Mouse (Mus musculus) heart, embryonic 16.5 days (tissue): ENCODE data around the gene Hist1h1d. TPM values are rescaled to one million over a fixed set of nuclear protein-coding genes. Genes with fewer than 3 reads are reported as not detected.
A peak's percentile ranks its signal among the peaks of the same experiment; 100 is the strongest.
"Not testable (repeated sequence)": the region's sequence is repeated elsewhere in the genome, so short reads cannot be mapped to it uniquely, and the experiment has no call there.

Experiments
- ATAC-seq: fragments of 200-750 bp; cut with Nextera tagmentation; replicated peaks from 2 replicates; pipeline ENCODE4 v1.8.0; 2017; ENCODE audit warnings: moderate number of reproducible peaks; ENCODE audit not compliant: insufficient read depth, low FRiP score; ENCODE audit errors: extremely low read depth
- H3K27ac ChIP-seq: fragments of 300-500 bp; sonication (generic); 2 replicates; pipeline ENCODE4 v1.5.1; 2014; ENCODE audit warnings: mild to moderate bottlenecking, low read length, control low read depth, moderate library complexity
- H3K27me3 ChIP-seq: fragments of 300-500 bp; sonication (generic); 2 replicates; pipeline ENCODE4 v1.6.1; 2014; ENCODE audit warnings: low read length, mixed read lengths; ENCODE audit not compliant: control insufficient read depth, insufficient read depth
- H3K36me3 ChIP-seq: fragments of 300-500 bp; sonication (generic); 2 replicates; pipeline ENCODE4 v1.6.1; 2014; ENCODE audit not compliant: control insufficient read depth, insufficient read depth
- H3K4me1 ChIP-seq: fragments of 300-500 bp; sonication (generic); 2 replicates; pipeline ENCODE4 v1.6.1; 2014; ENCODE audit warnings: low read length, mixed read lengths; ENCODE audit not compliant: control insufficient read depth, insufficient read depth
- H3K4me2 ChIP-seq: fragments of 300-500 bp; sonication (generic); 2 replicates; pipeline ENCODE4 v1.6.1; 2014; ENCODE audit warnings: low read depth, mild to moderate bottlenecking, control low read depth, low read length
- H3K4me3 ChIP-seq: fragments of 300-500 bp; sonication (generic); 2 replicates; pipeline ENCODE4 v1.5.1; 2014; ENCODE audit warnings: mild to moderate bottlenecking, control low read depth, low read length
- H3K9ac ChIP-seq: fragments of 300-500 bp; sonication (generic); 2 replicates; pipeline ENCODE4 v1.6.1; 2014; ENCODE audit warnings: low read length, control low read depth
- H3K9me3 ChIP-seq: fragments of 300-500 bp; sonication (generic); replicated peaks from 2 replicates; pipeline ENCODE4 v1.6.1; 2016; ENCODE audit warnings: low read length; ENCODE audit not compliant: control insufficient read depth
- WGBS: fragments of 180-500 bp; shearing (Covaris S2); extraction: QIAGEN DNeasy Blood & Tissue Kit; methylation state at CpG from one replicate; pipeline ENCODE4 v1.1.7; 2014; 5-methylcytosine and 5-hydroxymethylcytosine counted together
- polyA plus RNA-seq: library from polyadenylated mRNA; unstranded; fragments of >200 nt; fragmentation: Nextera tagmentation; extraction: Ambion mirVana; gene quantifications from 2 replicates; pipeline ENCODE4 v1.2.1, GENCODE M21; 2015

Gene Hist1h1d
- polyA plus RNA-seq, 1 experiment from 2014 or later, result 0.37 TPM

- 2% methylated on average over 26 of the region's 42 CpGs for WGBS
- H3K9me3 ChIP-seq, H3K27me3 ChIP-seq, H3K36me3 ChIP-seq: not testable (repeated sequence)
- Histone ChIP-seq H3K4me1 (peaks cover 30% of the 10 kb centered on the region), H3K9ac (peak within 1 kb of the TSS; percentile 76), H3K27ac (peak within 1 kb of the TSS; percentile 83), H3K4me2 (peak within 1 kb of the TSS; percentile 77), H3K4me3 (peak within 1 kb of the TSS; percentile 47)
- peak; percentile 84 for ATAC-seq
These were observed 20.9 kb downstream of the Hist1h1d start, which contains the start of the genes Hist1h2bf and Hist1h2ad for GRCm38 (mm10) chr13:23573898-23574524. Hist1h2bf (minus strand) TSS chr13:23574196. Hist1h2ad (plus strand) TSS chr13:23574381.

- WGBS, result 3% methylated on average over 8 of the region's 39 CpGs
- peaks cover 30% of the 10 kb centered on the region for H3K4me1 ChIP-seq
- H3K36me3 ChIP-seq, ATAC-seq, H3K9me3 ChIP-seq, H3K27me3 ChIP-seq: not testable (repeated sequence)
- peak overlapping the region; percentile 41 for H3K4me3 ChIP-seq
- peak overlapping the region; percentile 77 for H3K4me2 ChIP-seq
- peak overlapping the region; percentile 57; the same call in 1 of the 2 replicates for H3K9ac ChIP-seq
- peak overlapping the region; percentile 83 for H3K27ac ChIP-seq
These were observed 21.6 kb downstream of the Hist1h1d start for GRCm38 (mm10) chr13:23574546-23575170.

GRCm38 (mm10) chr13:23575271-23575851, 22.3 kb downstream of the Hist1h1d start, which contains the start of gene Hist1h3d:
Hist1h3d (plus strand) TSS chr13:23575763.
- peak within 1 kb of the TSS; percentile 82 for H3K27ac ChIP-seq
- H3K9me3 ChIP-seq, result no peaks in the 10 kb centered on the region
- no peaks in the 10 kb centered on the region for H3K27me3 ChIP-seq
- H3K36me3 ChIP-seq, result no peaks in the 10 kb centered on the region
- peaks cover 26% of the 10 kb centered on the region for H3K4me1 ChIP-seq
- H3K4me2 ChIP-seq, result peak within 1 kb of the TSS; percentile 62
- H3K9ac ChIP-seq, result peak within 1 kb of the TSS; percentile 72
- 2% methylated on average over 17 of the region's 18 CpGs for WGBS
- peak within 1 kb of the TSS; percentile 52 for H3K4me3 ChIP-seq
- peak; percentile 37 for ATAC-seq

GRCm38 (mm10) chr13:23575864-23576313, 22.8 kb downstream of the Hist1h1d start:
- not testable (repeated sequence) for H3K9me3 ChIP-seq, ATAC-seq, H3K36me3 ChIP-seq, H3K27me3 ChIP-seq
- WGBS, result 2% methylated on average over 13 of the region's 40 CpGs
- peak overlapping the region; percentile 52 for H3K4me3 ChIP-seq
- peaks cover 26% of the 10 kb centered on the region for H3K4me1 ChIP-seq
- H3K27ac ChIP-seq, result peak overlapping the region; percentile 66
- H3K4me2 ChIP-seq, result peak overlapping the region; percentile 62
- peak overlapping the region; percentile 72 for H3K9ac ChIP-seq

- H3K4me2 ChIP-seq, result peak overlapping the region; percentile 62
- H3K36me3 ChIP-seq, result no peaks in the 10 kb centered on the region
- no peaks in the 10 kb centered on the region for H3K9me3 ChIP-seq
- H3K27ac ChIP-seq, result peak overlapping the region; percentile 66
- WGBS, result 23% methylated on average over 7 of the region's 7 CpGs
- peak overlapping the region; percentile 72 for H3K9ac ChIP-seq
- peaks cover 26% of the 10 kb centered on the region for H3K4me1 ChIP-seq
- H3K4me3 ChIP-seq, result peak overlapping the region; percentile 52
- ATAC-seq, result no peak
- no peaks in the 10 kb centered on the region for H3K27me3 ChIP-seq
These were observed 23.4 kb downstream of the Hist1h1d start for GRCm38 (mm10) chr13:23576351-23576881.

- Histone ChIP-seq H3K27ac (peak overlapping the region; percentile 66), H3K9me3 (no peaks in the 10 kb centered on the region), H3K4me2 (peak overlapping the region; percentile 62), H3K4me1 (peaks cover 27% of the 10 kb centered on the region), H3K4me3 (peak overlapping the region; percentile 52), H3K36me3 (no peaks in the 10 kb centered on the region), H3K9ac (peak overlapping the region; percentile 72; the same call in 1 of the 2 replicates), H3K27me3 (no peaks in the 10 kb centered on the region)
- ATAC-seq, result no peak
- 56% methylated on average over 6 of the region's 6 CpGs for WGBS
These were observed 24.0 kb downstream of the Hist1h1d start for GRCm38 (mm10) chr13:23576906-23577639.

GRCm38 (mm10) chr13:23577835-23578234, 24.8 kb downstream of the Hist1h1d start:
- Histone ChIP-seq H3K36me3 (no peaks in the 10 kb centered on the region), H3K27me3 (no peaks in the 10 kb centered on the region), H3K9ac (no peak overlapping the region), H3K9me3 (no peaks in the 10 kb centered on the region), H3K4me1 (peaks cover 24% of the 10 kb centered on the region), H3K4me3 (no peak overlapping the region), H3K27ac (no peak overlapping the region), H3K4me2 (no peak overlapping the region)
- 95% methylated on average over 1 of the region's 1 CpGs for WGBS
- ATAC-seq, result no peak

- H3K9ac ChIP-seq, result peak within 1 kb of the TSS; percentile 75
- ATAC-seq, result peak; percentile 83
- H3K36me3 ChIP-seq, result no peaks in the 10 kb centered on the region
- peak within 1 kb of the TSS; percentile 82 for H3K27ac ChIP-seq
- no peaks in the 10 kb centered on the region for H3K27me3 ChIP-seq
- under 1% methylated on average over 43 of the region's 43 CpGs for WGBS
- peak within 1 kb of the TSS; percentile 88 for H3K4me2 ChIP-seq
- H3K9me3 ChIP-seq, result no peaks in the 10 kb centered on the region
- peak within 1 kb of the TSS; percentile 57 for H3K4me3 ChIP-seq
- peaks cover 18% of the 10 kb centered on the region for H3K4me1 ChIP-seq
These were observed 28.6 kb downstream of the Hist1h1d start, which contains the start of gene Hist1h4d for GRCm38 (mm10) chr13:23581408-23582218. Hist1h4d (plus strand) TSS chr13:23581598.
